Mouse (Mus musculus): ENCODE measurements around the gene Cog2. TPM values are rescaled to one million over a fixed set of nuclear protein-coding genes. Genes with fewer than 3 reads are reported as not detected.

Gene Cog2
- total RNA-seq, 1 experiment, result 31.4 TPM

DNA sequence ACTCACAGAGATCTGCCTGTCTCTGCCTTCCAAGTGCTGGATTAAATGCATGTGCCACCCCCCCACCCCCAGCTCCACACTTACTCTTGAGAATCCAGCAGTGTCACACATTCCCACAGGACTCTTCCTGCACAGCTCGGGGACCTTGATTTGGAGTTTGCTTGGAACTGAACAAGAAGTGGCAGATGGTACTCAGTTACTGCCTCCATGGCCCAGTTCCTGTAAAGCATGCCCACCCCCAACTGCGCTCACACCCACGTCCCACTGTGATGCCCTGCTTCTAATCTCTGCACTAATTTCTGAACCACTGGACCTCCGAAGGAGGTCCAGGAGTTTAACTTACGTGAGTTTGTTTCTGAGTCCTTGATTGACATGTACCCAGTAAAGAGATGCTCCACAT lies 23.7 kb upstream of the Cog2 start:
- DNase-seq (ENCODE audit: low read depth, low spot score), result no peak
- H3K36me3 ChIP-seq (ENCODE audit: control insufficient read depth, insufficient read depth, low read length, poor library complexity, severe bottlenecking), result no peaks in the 10 kb centered on the region
- no peak overlapping the region for H3K9ac ChIP-seq (ENCODE audit: insufficient read depth, low read depth, low read length, poor library complexity, severe bottlenecking)
- in situ Hi-C loops (cut with MboI; ENCODE audit: low sequenced_read_pairs in 2 of 2, unreplicated experiment in 2 of 2), result no loop called here
- H3K4me3 ChIP-seq (ENCODE audit: insufficient read depth in 1 of 2, low read depth in 1 of 2, low read length in 2 of 2, poor library complexity in 1 of 2, severe bottlenecking in 1 of 2), result no peak overlapping the region
- H3K27ac ChIP-seq (ENCODE audit: insufficient read depth, low read depth, low read length, poor library complexity, severe bottlenecking), result no peak overlapping the region
- no peaks in the 10 kb centered on the region for H3K4me1 ChIP-seq (ENCODE audit: control insufficient read depth in 2 of 2, insufficient read depth in 2 of 2, low read length in 2 of 2, poor library complexity in 1 of 2)
- TF ChIP-seq CHD2 (IDR thresholded peaks at IDR 0.05; ENCODE audit: low read depth, low read length) (no peak), ZNF384 (IDR thresholded peaks at IDR 0.05; ENCODE audit: low read depth, low read length) (no peak), MAFK (IDR thresholded peaks at IDR 0.05; ENCODE audit: insufficient read depth, low read depth, low read length) (no peak), HCFC1 (IDR thresholded peaks at IDR 0.05; ENCODE audit: borderline replicate concordance, insufficient read depth, low read length) (no peak), ZC3H11A (IDR thresholded peaks at IDR 0.05; ENCODE audit: borderline replicate concordance, low read depth, low read length) (no peak)
- H3K9me3 ChIP-seq (ENCODE audit: control insufficient read depth, insufficient read depth, low read depth, low read length), result no peaks in the 10 kb centered on the region

DNA sequence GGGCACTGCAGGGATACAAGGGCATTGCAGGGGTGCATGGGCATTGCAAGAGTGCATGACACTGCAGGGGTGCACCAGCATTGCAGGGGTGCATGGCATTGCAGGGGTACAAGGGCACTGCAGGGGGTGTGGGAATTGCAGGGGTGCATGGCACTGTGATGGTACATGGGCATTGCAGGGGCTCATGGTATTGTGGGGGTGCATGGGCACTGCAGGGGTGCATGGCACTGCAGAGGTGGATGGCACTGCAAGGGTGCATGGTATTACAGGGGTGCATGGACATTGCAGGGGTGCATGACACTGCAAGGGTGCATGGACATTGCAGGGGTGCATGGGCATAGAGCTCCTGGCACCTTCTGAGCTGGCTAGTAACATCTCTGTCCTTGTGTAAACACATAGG lies 22.2 kb upstream of the Cog2 start:
- in situ Hi-C loops (cut with MboI; ENCODE audit: low sequenced_read_pairs in 2 of 2, unreplicated experiment in 2 of 2), result no loop called here
- no peaks in the 10 kb centered on the region for H3K36me3 ChIP-seq (ENCODE audit: control insufficient read depth, insufficient read depth, low read length, poor library complexity, severe bottlenecking)
- H3K4me1 ChIP-seq (ENCODE audit: control insufficient read depth in 2 of 2, insufficient read depth in 2 of 2, low read length in 2 of 2, poor library complexity in 1 of 2), result no peaks in the 10 kb centered on the region
- H3K9me3 ChIP-seq (ENCODE audit: control insufficient read depth, insufficient read depth, low read depth, low read length), result no peaks in the 10 kb centered on the region
- no peak overlapping the region for H3K27ac ChIP-seq (ENCODE audit: insufficient read depth, low read depth, low read length, poor library complexity, severe bottlenecking)
- no peak for DNase-seq (ENCODE audit: low read depth, low spot score)
- H3K4me3 ChIP-seq (ENCODE audit: insufficient read depth in 1 of 2, low read depth in 1 of 2, low read length in 2 of 2, poor library complexity in 1 of 2, severe bottlenecking in 1 of 2), result no peak overlapping the region
- TF ChIP-seq MAFK (IDR thresholded peaks at IDR 0.05; ENCODE audit: insufficient read depth, low read depth, low read length) (no peak), CHD2 (IDR thresholded peaks at IDR 0.05; ENCODE audit: low read depth, low read length) (no peak), ZNF384 (IDR thresholded peaks at IDR 0.05; ENCODE audit: low read depth, low read length) (no peak), HCFC1 (IDR thresholded peaks at IDR 0.05; ENCODE audit: borderline replicate concordance, insufficient read depth, low read length) (no peak), ZC3H11A (IDR thresholded peaks at IDR 0.05; ENCODE audit: borderline replicate concordance, low read depth, low read length) (no peak)
- H3K9ac ChIP-seq (ENCODE audit: insufficient read depth, low read depth, low read length, poor library complexity, severe bottlenecking), result no peak overlapping the region

- no peak overlapping the region for H3K27ac ChIP-seq (ENCODE audit: insufficient read depth, low read depth, low read length, poor library complexity, severe bottlenecking)
- TF ChIP-seq HCFC1 (IDR thresholded peaks at IDR 0.05; ENCODE audit: borderline replicate concordance, insufficient read depth, low read length), result no peak
- no peak for TF ChIP-seq ZC3H11A (IDR thresholded peaks at IDR 0.05; ENCODE audit: borderline replicate concordance, low read depth, low read length)
- TF ChIP-seq ZNF384 (IDR thresholded peaks at IDR 0.05; ENCODE audit: low read depth, low read length), result no peak
- TF ChIP-seq CHD2 (IDR thresholded peaks at IDR 0.05; ENCODE audit: low read depth, low read length), result no peak
- no peak for TF ChIP-seq MAFK (IDR thresholded peaks at IDR 0.05; ENCODE audit: insufficient read depth, low read depth, low read length)
- no peak overlapping the region for H3K4me3 ChIP-seq (ENCODE audit: insufficient read depth in 1 of 2, low read depth in 1 of 2, low read length in 2 of 2, poor library complexity in 1 of 2, severe bottlenecking in 1 of 2)
- H3K4me1 ChIP-seq (ENCODE audit: control insufficient read depth in 2 of 2, insufficient read depth in 2 of 2, low read length in 2 of 2, poor library complexity in 1 of 2), result no peaks in the 10 kb centered on the region
- in situ Hi-C loops (cut with MboI; ENCODE audit: low sequenced_read_pairs in 2 of 2, unreplicated experiment in 2 of 2), result no loop called here
- H3K36me3 ChIP-seq (ENCODE audit: control insufficient read depth, insufficient read depth, low read length, poor library complexity, severe bottlenecking), result no peaks in the 10 kb centered on the region
- no peak overlapping the region for H3K9ac ChIP-seq (ENCODE audit: insufficient read depth, low read depth, low read length, poor library complexity, severe bottlenecking)
- no peak for DNase-seq (ENCODE audit: low read depth, low spot score)
- H3K9me3 ChIP-seq (ENCODE audit: control insufficient read depth, insufficient read depth, low read depth, low read length), result no peaks in the 10 kb centered on the region
Observed at GRCm38 (mm10) chr8:124499236-124499937, 21.2 kb upstream of the Cog2 start.

DNA sequence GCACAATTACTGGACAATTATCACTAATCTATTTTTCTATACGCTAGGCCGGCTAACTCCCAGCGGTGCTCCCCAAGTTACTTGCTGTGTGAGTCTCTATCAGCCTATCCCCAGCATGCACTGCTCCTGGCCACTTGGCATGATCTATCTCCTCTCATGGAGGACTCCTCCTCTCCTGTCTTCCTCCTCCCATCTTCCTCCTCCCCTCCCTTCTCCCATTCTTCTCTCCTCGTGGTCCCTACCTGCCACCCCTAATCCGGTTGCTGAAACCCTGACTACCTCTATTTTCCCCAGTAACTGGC lies 20.7 kb upstream of the Cog2 start:
- DNase-seq (ENCODE audit: low read depth, low spot score), result no peak
- Histone ChIP-seq H3K4me1 (ENCODE audit: control insufficient read depth in 2 of 2, insufficient read depth in 2 of 2, low read length in 2 of 2, poor library complexity in 1 of 2) (no peaks in the 10 kb centered on the region), H3K36me3 (ENCODE audit: control insufficient read depth, insufficient read depth, low read length, poor library complexity, severe bottlenecking) (no peaks in the 10 kb centered on the region), H3K4me3 (ENCODE audit: insufficient read depth in 1 of 2, low read depth in 1 of 2, low read length in 2 of 2, poor library complexity in 1 of 2, severe bottlenecking in 1 of 2) (no peak overlapping the region), H3K27ac (ENCODE audit: insufficient read depth, low read depth, low read length, poor library complexity, severe bottlenecking) (no peak overlapping the region), H3K9me3 (ENCODE audit: control insufficient read depth, insufficient read depth, low read depth, low read length) (no peaks in the 10 kb centered on the region), H3K9ac (ENCODE audit: insufficient read depth, low read depth, low read length, poor library complexity, severe bottlenecking) (no peak overlapping the region)
- in situ Hi-C loops (cut with MboI; ENCODE audit: low sequenced_read_pairs in 2 of 2, unreplicated experiment in 2 of 2), result no loop called here
- TF ChIP-seq ZC3H11A (IDR thresholded peaks at IDR 0.05; ENCODE audit: borderline replicate concordance, low read depth, low read length) (no peak), ZNF384 (IDR thresholded peaks at IDR 0.05; ENCODE audit: low read depth, low read length) (no peak), HCFC1 (IDR thresholded peaks at IDR 0.05; ENCODE audit: borderline replicate concordance, insufficient read depth, low read length) (no peak), MAFK (IDR thresholded peaks at IDR 0.05; ENCODE audit: insufficient read depth, low read depth, low read length) (no peak), CHD2 (IDR thresholded peaks at IDR 0.05; ENCODE audit: low read depth, low read length) (no peak)

Data from ES-E14 (cell line).